Mouse (Mus musculus): ENCODE results near the gene Rab40c.

Rab40c gene

DNA sequence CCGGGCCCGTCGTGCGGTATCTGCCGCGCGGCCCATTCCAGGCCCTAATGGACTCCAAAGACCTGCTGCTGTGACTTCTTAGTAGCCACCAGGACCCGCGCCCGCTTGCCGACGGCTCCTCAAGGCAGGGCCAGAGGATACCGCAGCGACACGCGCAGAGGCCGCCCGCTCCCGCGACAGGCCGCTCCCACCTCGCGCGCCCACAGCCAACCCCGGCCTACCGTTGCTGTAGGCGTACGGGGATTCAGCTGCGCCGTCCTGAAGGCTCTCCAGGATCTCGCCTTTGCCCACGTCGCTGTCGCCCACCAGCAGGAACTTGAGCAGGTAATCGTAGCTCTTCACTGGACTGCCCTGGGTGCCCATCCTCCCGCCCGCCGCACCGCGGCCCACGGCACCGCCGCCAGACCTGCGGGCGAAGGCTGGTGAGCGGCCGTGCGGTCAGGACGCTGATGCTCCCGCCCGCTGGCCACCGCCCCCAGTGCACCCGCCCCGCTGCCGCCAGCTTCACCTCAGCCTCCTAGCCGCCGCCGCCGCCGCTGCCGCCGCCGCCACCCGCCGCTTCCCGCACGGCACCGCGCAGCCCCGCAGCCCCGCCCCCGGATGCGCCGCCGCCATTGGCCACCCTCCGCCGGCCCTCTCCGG lies at the start of gene Rab40c:
TSS of gene Rab40c (minus strand) at position 584 of the 642 bp plus-strand sequence.
- no peak for DNase-seq

GRCm38 (mm10) chr17:25968176-25968575 lies 48.6 kb upstream of the Rab40c start:
- no peak for DNase-seq

DNA sequence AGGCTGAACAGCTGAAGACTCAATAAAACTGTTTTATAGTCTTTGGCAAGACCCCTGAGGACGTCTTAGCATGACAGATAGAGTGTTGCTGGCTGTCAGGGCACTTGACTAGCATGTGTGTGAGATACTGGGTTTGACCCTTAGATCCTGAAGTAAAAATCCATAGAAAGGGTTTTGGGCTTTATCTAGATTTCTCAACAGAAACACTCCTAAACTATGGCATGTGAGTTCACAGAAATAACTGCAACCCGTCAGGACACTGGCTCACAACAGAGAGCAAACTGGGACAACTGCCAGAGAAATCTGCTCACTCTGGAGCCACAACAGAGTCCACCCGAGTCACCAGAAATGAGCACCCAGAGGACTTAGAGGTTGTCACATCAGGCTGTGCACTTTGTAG lies 48.1 kb upstream of the Rab40c start:
- no peak for DNase-seq

GRCm38 (mm10) chr17:25964271-25964670 lies 44.7 kb upstream of the Rab40c start:
- DNase-seq = no peak

- no peak for DNase-seq
These were observed 42.9 kb upstream of the Rab40c start for GRCm38 (mm10) chr17:25962413-25962905.

- no peak for DNase-seq
These were observed 42.0 kb upstream of the Rab40c start for GRCm38 (mm10) chr17:25961566-25961965.

GRCm38 (mm10) chr17:25959630-25960467 lies 40.3 kb upstream of the Rab40c start:
- DNase-seq = no peak

DNA sequence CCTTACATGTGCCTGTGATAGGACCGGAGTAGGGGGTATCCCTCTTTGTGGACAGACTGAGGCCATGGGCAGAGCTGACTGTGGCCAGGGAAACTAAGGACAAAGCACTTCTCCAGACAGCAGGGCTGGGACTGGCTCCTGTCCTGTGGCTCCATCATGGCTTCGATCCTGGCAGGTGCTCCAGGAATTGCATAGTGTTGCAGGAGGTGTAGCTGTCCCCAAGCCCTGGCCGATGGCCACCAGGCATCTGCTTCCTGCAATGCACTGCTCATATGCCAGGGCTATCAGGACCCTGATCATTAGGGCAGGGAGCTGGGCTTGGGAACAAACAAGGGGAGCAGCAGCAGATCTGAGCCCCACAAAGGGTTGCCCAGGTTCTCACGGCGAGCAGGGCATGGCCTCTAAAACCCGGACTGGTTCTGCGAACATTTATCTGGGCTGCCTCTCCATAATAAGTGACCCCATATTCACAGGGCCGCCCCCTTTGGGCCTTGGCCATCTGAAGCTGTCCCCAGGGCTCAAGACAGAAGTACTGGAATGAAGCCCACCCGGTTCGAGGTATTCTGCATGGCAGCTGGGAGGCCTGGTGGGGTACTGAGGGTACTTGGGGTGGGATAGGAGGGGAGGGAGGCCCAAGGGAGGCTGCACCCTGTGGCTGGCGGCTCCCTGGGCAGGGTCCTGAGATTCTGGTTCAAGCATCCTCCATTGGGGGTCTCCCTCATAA lies 39.4 kb upstream of the Rab40c start:
- DNase-seq = peak; percentile 56

DNA sequence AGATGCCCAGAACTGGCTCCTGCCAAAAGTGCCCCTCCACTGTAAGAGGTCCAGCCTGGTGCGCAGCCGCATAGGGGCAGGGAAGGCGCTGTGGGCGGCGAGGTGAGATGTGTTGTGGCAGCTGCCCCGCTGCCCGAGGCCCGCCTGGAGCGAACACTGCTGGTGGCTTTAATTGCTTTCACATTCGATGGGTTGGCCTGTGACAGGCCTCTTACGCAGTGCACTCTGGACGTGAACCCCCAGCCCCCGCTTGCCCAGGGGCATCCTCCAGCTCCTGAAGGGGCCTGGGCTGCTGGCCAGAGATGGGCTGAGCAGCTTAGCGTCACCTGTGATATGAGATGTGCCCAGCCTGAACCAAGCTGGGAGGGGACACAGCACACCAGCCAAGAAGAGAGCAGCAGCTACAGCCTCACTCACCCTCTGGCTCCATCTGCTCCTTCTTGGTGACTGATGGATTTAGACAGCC lies 38.1 kb upstream of the Rab40c start:
- peak; percentile 58 for DNase-seq

DNA sequence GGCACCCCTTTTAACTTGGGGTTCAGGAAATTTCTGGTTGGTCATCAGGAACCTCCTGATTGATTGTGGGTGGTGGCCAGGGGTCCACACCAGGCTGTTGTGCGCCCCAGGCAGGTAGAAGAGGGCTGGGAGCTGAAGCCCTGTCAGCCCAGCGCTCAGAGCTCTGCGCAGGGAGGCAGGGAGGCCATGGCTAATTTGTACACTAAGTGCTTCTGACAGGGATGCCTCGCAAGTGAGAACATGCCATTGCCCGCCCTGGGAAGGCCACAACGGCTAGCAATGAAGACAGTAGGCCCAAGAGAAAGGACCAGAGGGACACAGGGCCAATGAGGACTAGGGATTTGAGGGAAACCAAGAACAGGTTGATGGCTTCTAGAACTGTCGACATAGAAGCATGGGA lies 37.1 kb upstream of the Rab40c start:
- DNase-seq = no peak

DNA sequence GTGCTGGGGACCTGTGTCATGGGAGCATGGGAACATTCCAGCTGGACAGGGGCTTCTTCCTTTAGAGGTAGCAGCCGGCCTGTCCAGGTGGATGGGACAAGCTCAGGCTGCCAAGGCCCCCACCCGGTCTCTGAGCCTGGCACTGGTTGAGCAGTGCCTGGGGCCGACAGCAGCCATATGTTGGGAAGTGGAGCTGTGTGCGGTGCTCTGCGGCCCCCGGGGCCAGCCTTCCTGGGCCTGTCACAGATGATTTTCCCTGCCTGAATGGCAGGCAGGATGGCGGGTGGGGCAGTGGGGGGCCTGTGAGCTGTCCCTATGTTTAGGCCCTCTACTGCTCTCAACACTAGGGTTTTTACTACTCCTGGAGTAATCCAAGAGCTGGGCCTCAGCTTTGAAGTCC lies 36.7 kb upstream of the Rab40c start:
- DNase-seq = peak; percentile 85

DNA sequence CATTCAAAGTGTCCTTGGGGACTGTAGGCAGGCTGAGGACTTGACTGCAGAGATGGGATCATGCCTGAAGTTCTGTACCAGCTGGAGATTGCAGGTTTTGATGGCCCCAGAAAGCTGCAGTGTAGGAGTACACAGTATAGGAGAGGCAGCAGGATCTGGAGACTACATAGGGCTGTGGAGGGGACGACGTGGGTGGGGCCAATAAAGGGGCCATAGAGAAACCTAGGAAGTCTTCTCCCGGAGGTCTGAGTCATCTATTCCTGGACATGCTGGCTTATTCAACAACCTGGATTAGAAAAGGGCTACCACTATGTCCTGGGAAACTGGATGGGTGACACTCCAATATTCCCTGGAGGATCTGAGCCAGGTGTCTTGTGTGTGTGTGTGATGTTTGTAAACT lies 36.2 kb upstream of the Rab40c start:
- DNase-seq = no peak

- no peak for DNase-seq
These were observed 35.1 kb upstream of the Rab40c start for GRCm38 (mm10) chr17:25954671-25955070.

- DNase-seq = peak; percentile 72
These were observed 33.6 kb upstream of the Rab40c start for GRCm38 (mm10) chr17:25953161-25953560.

GRCm38 (mm10) chr17:25951803-25952623 lies 32.5 kb upstream of the Rab40c start, which contains the start of gene A930017K11Rik:
A930017K11Rik (minus strand) TSS chr17:25952565.
- peak; percentile 65 for DNase-seq

GRCm38 (mm10) chr17:25951225-25951802 lies 31.8 kb upstream of the Rab40c start:
- peak; percentile 63 for DNase-seq

DNA sequence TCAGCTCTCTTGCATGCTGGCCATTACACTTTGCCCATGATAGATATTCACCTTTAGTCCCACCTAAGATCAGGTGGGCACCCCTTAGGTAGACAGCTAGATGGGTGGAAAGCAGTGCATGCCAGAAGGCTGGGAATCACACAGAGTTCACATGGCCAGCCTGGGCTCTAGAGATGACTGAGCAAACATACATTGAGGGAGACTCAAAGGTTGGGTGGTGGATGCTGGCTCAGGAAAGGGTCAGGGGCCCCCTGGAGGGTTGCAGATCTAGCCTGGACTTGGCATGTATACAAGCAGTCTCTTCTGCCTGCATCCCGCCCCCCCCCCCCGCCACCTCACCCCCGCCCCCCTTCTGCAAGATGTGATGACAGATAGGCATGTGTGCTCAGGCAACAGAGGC lies 31.2 kb upstream of the Rab40c start:
- no peak for DNase-seq

DNA sequence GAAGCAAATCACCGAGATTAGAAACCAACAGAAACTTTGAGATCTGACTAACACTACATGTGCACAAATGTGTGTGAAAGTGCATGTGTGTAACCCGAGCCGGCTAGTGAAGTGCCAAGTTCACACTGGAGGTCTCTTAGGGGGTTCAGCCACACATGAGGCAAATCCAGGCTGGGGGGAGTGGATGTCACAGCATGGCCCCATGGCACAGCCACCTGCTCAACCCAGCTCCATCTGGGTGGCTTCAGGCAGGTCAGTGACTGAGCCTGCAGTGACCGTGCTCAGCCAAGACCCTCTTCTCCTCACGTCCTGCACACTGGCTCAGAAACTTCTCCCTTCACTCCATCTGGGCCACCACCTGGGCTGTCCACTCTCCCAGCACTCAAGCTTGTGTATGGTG lies 30.5 kb upstream of the Rab40c start:
- no peak for DNase-seq

DNA sequence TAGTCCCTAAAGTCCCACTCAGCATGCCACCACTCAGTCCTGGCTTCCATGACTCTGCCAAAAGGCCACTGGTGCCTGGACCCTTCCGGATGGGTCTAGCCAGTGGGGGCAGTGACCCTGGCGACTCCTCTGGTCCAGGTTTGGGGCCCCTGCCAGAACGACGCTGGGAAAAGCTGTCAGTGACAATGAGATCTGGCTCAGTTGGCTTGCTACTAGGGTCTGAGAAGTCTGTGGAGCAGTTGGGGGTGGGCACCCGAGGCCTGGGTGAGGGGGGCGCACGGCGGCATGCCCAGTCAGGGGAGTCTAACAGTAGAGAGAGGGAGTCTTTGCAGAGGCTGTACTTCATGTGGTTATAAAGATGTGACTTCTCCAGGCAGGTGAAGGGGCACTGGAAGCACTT lies 28.5 kb upstream of the Rab40c start:
- DNase-seq = no peak

GRCm38 (mm10) chr17:25947576-25947975 lies 28.0 kb upstream of the Rab40c start:
- no peak for DNase-seq

- DNase-seq = no peak
These were observed 27.4 kb upstream of the Rab40c start for GRCm38 (mm10) chr17:25946891-25947290.

GRCm38 (mm10) chr17:25946349-25946748 lies 26.8 kb upstream of the Rab40c start:
- no peak for DNase-seq

Data from cerebellum, adult 11 months (tissue).